Mouse (Mus musculus) midbrain, embryonic 12.5 days (tissue): ENCODE data around the gene Got1. TPM values are rescaled to one million over a fixed set of nuclear protein-coding genes. Genes with fewer than 3 reads are reported as not detected.

Experiments used
- ATAC-seq: fragments of 200-750 bp; cut with Nextera tagmentation; 2 replicates; pipeline ENCODE4 v1.8.0; 2017; ENCODE audit warnings: low read depth, moderate TSS enrichment, moderate library complexity; ENCODE audit not compliant: low FRiP score
- H3K27ac ChIP-seq: fragments of 300-500 bp; sonication (generic); replicated peaks from 2 replicates; pipeline ENCODE4 v1.5.1; 2016; ENCODE audit warnings: mild to moderate bottlenecking
- H3K27me3 ChIP-seq: fragments of 300-500 bp; sonication (generic); 2 replicates; pipeline ENCODE4 v1.6.1; 2016; ENCODE audit warnings: mild to moderate bottlenecking
- H3K36me3 ChIP-seq: fragments of 300-500 bp; sonication (generic); 2 replicates; pipeline ENCODE4 v1.6.1; 2016
- H3K4me1 ChIP-seq: fragments of 300-500 bp; sonication (generic); 2 replicates; pipeline ENCODE4 v1.6.1; 2016
- H3K4me2 ChIP-seq: fragments of 300-500 bp; sonication (generic); replicated peaks from 2 replicates; pipeline ENCODE4 v1.6.1; 2016; ENCODE audit warnings: mild to moderate bottlenecking, moderate library complexity
- H3K4me3 ChIP-seq: fragments of 300-500 bp; sonication (generic); 2 replicates; pipeline ENCODE4 v1.5.1; 2016; ENCODE audit warnings: mild to moderate bottlenecking
- H3K9ac ChIP-seq: fragments of 300-500 bp; sonication (generic); replicated peaks from 2 replicates; pipeline ENCODE4 v1.6.1; 2016; ENCODE audit warnings: mild to moderate bottlenecking, moderate library complexity
- H3K9me3 ChIP-seq: fragments of 300-500 bp; sonication (generic); 2 replicates; pipeline ENCODE4 v1.6.1; 2016; ENCODE audit warnings: mild to moderate bottlenecking
- WGBS: fragments of 180-500 bp; shearing (Covaris S2); methylation state at CpG from one replicate; pipeline ENCODE4 v1.1.7; 2016; 5-methylcytosine and 5-hydroxymethylcytosine counted together
- polyA plus RNA-seq: library from polyadenylated mRNA; unstranded; fragments of >200 nt; fragmentation: Nextera tagmentation; extraction: Ambion mirVana; gene quantifications from 2 replicates; pipeline ENCODE4 v1.2.1, GENCODE M21; 2016

Gene Got1
- polyA plus RNA-seq, 1 experiment from 2014 or later: 55.1 TPM

- no peak overlapping the region for H3K4me2 ChIP-seq
- ATAC-seq: no peak
- no peak overlapping the region for H3K27ac ChIP-seq
- WGBS: 89% methylated on average over 7 of the region's 7 CpGs
- no peak overlapping the region for H3K9ac ChIP-seq
- H3K27me3 ChIP-seq: no peaks in the 10 kb centered on the region
- no peak overlapping the region for H3K4me3 ChIP-seq
- H3K36me3 ChIP-seq: no peaks in the 10 kb centered on the region
- no peaks in the 10 kb centered on the region for H3K4me1 ChIP-seq
- H3K9me3 ChIP-seq: no peaks in the 10 kb centered on the region
Observed at GRCm38 (mm10) chr19:43472781-43473180, 51.6 kb downstream of the Got1 start.

- Histone ChIP-seq H3K4me1 (no peaks in the 10 kb centered on the region), H3K27me3 (no peaks in the 10 kb centered on the region), H3K36me3 (no peaks in the 10 kb centered on the region), H3K27ac (no peak overlapping the region), H3K9me3 (no peaks in the 10 kb centered on the region), H3K9ac (no peak overlapping the region), H3K4me3 (no peak overlapping the region), H3K4me2 (no peak overlapping the region)
- no peak for ATAC-seq
- 68% methylated on average over 8 of the region's 8 CpGs for WGBS
Observed at GRCm38 (mm10) chr19:43472331-43472730, 52.1 kb downstream of the Got1 start.

- no peak overlapping the region for H3K4me3 ChIP-seq
- ATAC-seq: no peak
- H3K4me1 ChIP-seq: no peaks in the 10 kb centered on the region
- no peaks in the 10 kb centered on the region for H3K27me3 ChIP-seq
- H3K4me2 ChIP-seq: no peak overlapping the region
- no peak overlapping the region for H3K27ac ChIP-seq
- H3K9me3 ChIP-seq: no peaks in the 10 kb centered on the region
- H3K36me3 ChIP-seq: no peaks in the 10 kb centered on the region
- WGBS: 51% methylated on average over 7 of the region's 7 CpGs
- no peak overlapping the region for H3K9ac ChIP-seq
Observed at GRCm38 (mm10) chr19:43469333-43469732, 55.1 kb downstream of the Got1 start.

- no peaks in the 10 kb centered on the region for H3K36me3 ChIP-seq
- H3K4me3 ChIP-seq: no peak overlapping the region
- H3K4me2 ChIP-seq: no peak overlapping the region
- no peak for ATAC-seq
- H3K9me3 ChIP-seq: no peaks in the 10 kb centered on the region
- no peaks in the 10 kb centered on the region for H3K4me1 ChIP-seq
- H3K27ac ChIP-seq: no peak overlapping the region
- no peak overlapping the region for H3K9ac ChIP-seq
- no peaks in the 10 kb centered on the region for H3K27me3 ChIP-seq
- 91% methylated on average over 12 of the region's 12 CpGs for WGBS
Observed at GRCm38 (mm10) chr19:43467927-43468685, 56.3 kb downstream of the Got1 start.

- no peak overlapping the region for H3K4me3 ChIP-seq
- no peaks in the 10 kb centered on the region for H3K9me3 ChIP-seq
- H3K27me3 ChIP-seq: no peaks in the 10 kb centered on the region
- H3K27ac ChIP-seq: no peak overlapping the region
- 93% methylated on average over 14 of the region's 14 CpGs for WGBS
- ATAC-seq: no peak
- H3K36me3 ChIP-seq: no peaks in the 10 kb centered on the region
- H3K4me2 ChIP-seq: no peak overlapping the region
- H3K9ac ChIP-seq: no peak overlapping the region
- no peaks in the 10 kb centered on the region for H3K4me1 ChIP-seq
Observed at GRCm38 (mm10) chr19:43465601-43466255, 58.7 kb downstream of the Got1 start.

- Histone ChIP-seq H3K27me3 (no peaks in the 10 kb centered on the region), H3K27ac (no peak overlapping the region), H3K4me2 (no peak overlapping the region), H3K9me3 (no peaks in the 10 kb centered on the region), H3K4me1 (no peaks in the 10 kb centered on the region), H3K36me3 (no peaks in the 10 kb centered on the region), H3K9ac (no peak overlapping the region), H3K4me3 (no peak overlapping the region)
- ATAC-seq: no peak
- 91% methylated on average over 11 of the region's 11 CpGs for WGBS
Observed at GRCm38 (mm10) chr19:43465076-43465475, 59.3 kb downstream of the Got1 start.

GRCm38 (mm10) chr19:43464294-43464687, 60.1 kb downstream of the Got1 start:
- Histone ChIP-seq H3K9ac (no peak overlapping the region), H3K27ac (no peak overlapping the region), H3K4me1 (no peaks in the 10 kb centered on the region), H3K36me3 (no peaks in the 10 kb centered on the region), H3K9me3 (no peaks in the 10 kb centered on the region), H3K27me3 (no peaks in the 10 kb centered on the region), H3K4me3 (no peak overlapping the region), H3K4me2 (no peak overlapping the region)
- WGBS: 88% methylated on average over 3 of the region's 3 CpGs
- ATAC-seq: no peak

- Histone ChIP-seq H3K36me3 (no peaks in the 10 kb centered on the region), H3K4me2 (no peak overlapping the region), H3K9ac (no peak overlapping the region), H3K4me3 (no peak overlapping the region), H3K27ac (no peak overlapping the region), H3K4me1 (no peaks in the 10 kb centered on the region), H3K27me3 (no peaks in the 10 kb centered on the region), H3K9me3 (no peaks in the 10 kb centered on the region)
- no peak for ATAC-seq
- 90% methylated on average over 7 of the region's 7 CpGs for WGBS
Observed at GRCm38 (mm10) chr19:43463546-43464293, 60.7 kb downstream of the Got1 start.

GRCm38 (mm10) chr19:43462141-43462540, 62.3 kb downstream of the Got1 start:
- H3K36me3 ChIP-seq: no peaks in the 10 kb centered on the region
- no peaks in the 10 kb centered on the region for H3K4me1 ChIP-seq
- no peak overlapping the region for H3K4me2 ChIP-seq
- 88% methylated on average over 3 of the region's 3 CpGs for WGBS
- no peak overlapping the region for H3K27ac ChIP-seq
- H3K4me3 ChIP-seq: no peak overlapping the region
- H3K9me3 ChIP-seq: no peaks in the 10 kb centered on the region
- no peak for ATAC-seq
- H3K9ac ChIP-seq: no peak overlapping the region
- no peaks in the 10 kb centered on the region for H3K27me3 ChIP-seq

- H3K4me2 ChIP-seq: no peak overlapping the region
- no peaks in the 10 kb centered on the region for H3K36me3 ChIP-seq
- ATAC-seq: no peak
- H3K4me3 ChIP-seq: no peak overlapping the region
- no peak overlapping the region for H3K27ac ChIP-seq
- no peaks in the 10 kb centered on the region for H3K27me3 ChIP-seq
- 88% methylated on average over 12 of the region's 12 CpGs for WGBS
- H3K9me3 ChIP-seq: no peaks in the 10 kb centered on the region
- H3K9ac ChIP-seq: no peak overlapping the region
- no peaks in the 10 kb centered on the region for H3K4me1 ChIP-seq
Observed at GRCm38 (mm10) chr19:43460481-43460880, 63.9 kb downstream of the Got1 start.

GRCm38 (mm10) chr19:43459948-43460347, 64.5 kb downstream of the Got1 start:
- H3K27me3 ChIP-seq: no peaks in the 10 kb centered on the region
- no peak for ATAC-seq
- no peak overlapping the region for H3K27ac ChIP-seq
- no peak overlapping the region for H3K4me3 ChIP-seq
- no peak overlapping the region for H3K4me2 ChIP-seq
- WGBS: 76% methylated on average over 4 of the region's 4 CpGs
- no peak overlapping the region for H3K9ac ChIP-seq
- H3K36me3 ChIP-seq: no peaks in the 10 kb centered on the region
- H3K9me3 ChIP-seq: no peaks in the 10 kb centered on the region
- H3K4me1 ChIP-seq: no peaks in the 10 kb centered on the region

GRCm38 (mm10) chr19:43453025-43453424, 71.4 kb downstream of the Got1 start:
- H3K9ac ChIP-seq: no peak overlapping the region
- no peaks in the 10 kb centered on the region for H3K36me3 ChIP-seq
- WGBS: 87% methylated on average over 4 of the region's 4 CpGs
- H3K4me2 ChIP-seq: no peak overlapping the region
- no peaks in the 10 kb centered on the region for H3K9me3 ChIP-seq
- no peak overlapping the region for H3K4me3 ChIP-seq
- H3K27ac ChIP-seq: no peak overlapping the region
- no peaks in the 10 kb centered on the region for H3K27me3 ChIP-seq
- no peak for ATAC-seq
- no peaks in the 10 kb centered on the region for H3K4me1 ChIP-seq
